Mouse (Mus musculus) mature B cell (primary cell): ENCODE measurements around the gene Gmnc.

Experiments
- in situ Hi-C: fragments of 300-500 bp; cut with MboI; formaldehyde crosslinking; loops from 2 replicates; pipeline ENCODE4 v1.14.3; 2019

The Gmnc gene

GRCm38 (mm10) chr16:26991477-26992300, at the start of gene Gmnc:
Gmnc (minus strand) TSS chr16:26991652.
- in situ Hi-C loops: no loop called here

DNA sequence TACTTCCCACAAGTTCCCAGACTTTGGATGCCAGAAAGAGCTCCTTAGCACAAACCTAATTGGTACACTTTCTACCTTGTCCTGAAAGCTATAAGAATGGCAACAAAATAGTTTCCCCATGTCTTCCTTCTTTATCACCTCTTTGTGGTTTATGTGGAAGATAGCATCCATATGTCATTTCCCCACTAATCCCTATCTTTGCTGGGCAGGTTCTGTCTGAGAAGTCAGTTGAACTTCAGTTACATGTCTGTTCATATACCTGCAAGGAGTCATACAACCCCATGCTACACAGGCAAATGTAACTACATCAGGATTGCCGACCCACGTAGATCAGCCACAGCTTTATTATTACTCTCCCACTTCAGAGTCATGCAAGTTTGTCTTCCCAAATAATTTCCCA, 35.8 kb upstream of the Gmnc start:
- in situ Hi-C loops: no loop called here

DNA sequence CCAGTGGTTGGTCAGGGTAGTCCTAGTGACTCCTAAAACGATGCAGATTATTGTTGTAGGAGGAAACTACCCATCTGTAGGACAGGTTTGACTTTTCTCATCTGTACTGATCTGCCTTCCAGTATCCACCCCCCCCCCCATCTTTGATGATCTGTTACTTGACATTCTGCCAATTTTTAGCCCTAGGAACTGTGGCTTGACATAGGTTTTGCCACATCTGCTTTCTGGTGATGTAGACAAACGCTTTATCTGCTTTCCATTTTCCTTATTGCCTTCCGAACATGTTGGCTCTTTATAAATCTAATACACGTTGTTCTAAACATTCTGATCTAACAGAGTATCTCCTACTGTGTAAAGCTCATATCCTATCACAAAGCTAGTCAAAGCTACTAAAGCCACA, 34.8 kb upstream of the Gmnc start:
- in situ Hi-C loops: no loop called here

DNA sequence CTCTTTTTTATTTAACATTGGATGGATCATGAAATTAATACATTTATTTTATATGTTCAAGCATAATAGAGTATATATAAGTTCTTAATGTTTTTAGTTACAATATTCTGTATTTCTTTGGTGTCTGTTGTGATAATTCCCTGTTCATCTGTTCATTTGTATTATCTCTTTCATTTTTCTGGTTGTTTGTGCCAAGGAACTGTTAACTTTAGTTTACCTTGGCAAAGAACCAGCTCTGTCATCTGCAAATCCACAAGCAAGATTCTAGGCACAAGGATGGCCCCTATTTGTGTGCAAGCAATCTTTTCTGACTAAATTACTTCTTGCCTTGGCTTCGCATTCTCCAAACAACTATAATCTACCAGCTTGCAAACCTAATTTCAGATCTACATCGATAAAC, 31.3 kb upstream of the Gmnc start:
- in situ Hi-C loops: no loop called here

DNA sequence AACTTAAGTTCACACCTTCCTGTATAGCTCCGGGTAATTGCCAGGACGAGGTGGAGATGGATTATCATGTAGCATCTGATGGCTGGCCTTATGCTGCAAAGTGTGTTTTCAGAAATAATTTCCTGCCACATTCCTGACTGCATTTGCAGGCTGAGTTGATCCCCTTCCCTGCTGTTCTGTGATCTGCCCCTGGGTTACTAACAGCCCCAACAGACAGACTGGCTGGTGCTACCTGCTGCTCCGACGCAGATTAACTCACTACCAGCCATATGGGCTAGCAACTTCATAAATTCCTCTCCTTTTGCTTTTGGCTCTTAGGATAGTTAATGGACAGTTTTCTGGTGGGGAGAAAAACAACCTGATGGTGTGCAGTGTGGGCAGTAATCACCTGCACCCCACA, 25.9 kb upstream of the Gmnc start:
- in situ Hi-C loops: no loop called here

GRCm38 (mm10) chr16:27002714-27003113, 11.3 kb upstream of the Gmnc start:
- in situ Hi-C loops: no loop called here

DNA sequence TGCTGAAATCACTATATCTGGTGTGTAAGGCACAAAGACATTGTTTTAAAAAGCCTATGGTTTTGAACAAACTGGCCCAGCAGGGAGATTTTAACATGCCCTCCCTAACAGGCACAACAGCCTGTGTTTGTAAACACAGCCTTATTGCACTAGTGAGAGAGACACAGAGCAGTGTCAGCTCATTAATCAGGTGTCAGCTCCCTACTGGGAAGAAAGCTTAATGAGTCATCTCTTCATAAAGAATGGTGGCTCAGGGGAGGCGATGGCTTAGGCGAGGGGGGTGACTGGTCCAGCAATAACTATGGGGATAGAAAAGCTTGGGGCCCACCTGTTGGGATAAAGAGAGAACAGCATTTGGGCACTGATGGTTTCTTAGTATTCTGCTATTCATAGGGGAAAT, 8.1 kb upstream of the Gmnc start:
- in situ Hi-C loops: no loop called here

GRCm38 (mm10) chr16:26989415-26990315, 1.8 kb downstream of the Gmnc start:
- in situ Hi-C loops: no loop called here

DNA sequence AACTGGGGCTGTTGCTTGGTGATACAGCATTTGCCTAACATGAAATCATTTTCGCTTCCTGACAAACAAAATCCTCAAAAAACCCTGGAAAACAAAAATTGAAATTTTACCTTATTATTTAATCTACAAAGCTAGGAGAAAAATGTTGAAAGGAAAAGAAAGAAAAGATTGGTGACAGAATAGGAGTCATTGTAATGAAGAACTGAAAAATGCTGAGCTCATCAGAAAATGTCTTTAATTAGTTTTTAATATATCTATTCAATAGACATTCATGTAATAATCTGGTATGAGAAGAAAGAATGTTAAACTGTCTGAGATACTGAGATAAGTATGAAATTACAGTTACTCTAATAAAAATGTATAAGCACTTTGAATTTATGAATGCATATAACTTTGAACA, 3.3 kb downstream of the Gmnc start:
- in situ Hi-C loops: no loop called here

- in situ Hi-C loops: no loop called here
Observed at GRCm38 (mm10) chr16:26985796-26986195, 5.7 kb downstream of the Gmnc start.

DNA sequence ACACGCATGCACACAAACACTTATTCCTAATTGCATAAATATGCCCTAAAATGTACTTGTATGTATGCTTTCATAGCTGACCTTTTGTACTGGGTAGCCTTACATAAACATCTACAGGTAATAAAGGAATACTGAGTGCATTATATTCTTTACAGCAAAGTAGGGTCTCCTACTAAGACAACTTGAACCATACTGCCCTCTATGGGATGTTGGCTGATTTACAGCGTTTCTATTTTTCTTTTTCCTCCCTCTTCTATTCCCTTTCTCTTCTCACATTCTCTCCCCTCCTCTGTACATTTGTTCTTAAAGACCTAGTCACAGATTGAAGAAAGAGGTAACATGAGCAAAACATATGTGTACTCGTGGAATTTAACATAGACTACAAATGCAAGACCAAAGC, 9.3 kb downstream of the Gmnc start:
- in situ Hi-C loops: no loop called here

- in situ Hi-C loops: no loop called here
Observed at GRCm38 (mm10) chr16:26967967-26968366, 23.5 kb downstream of the Gmnc start.

DNA sequence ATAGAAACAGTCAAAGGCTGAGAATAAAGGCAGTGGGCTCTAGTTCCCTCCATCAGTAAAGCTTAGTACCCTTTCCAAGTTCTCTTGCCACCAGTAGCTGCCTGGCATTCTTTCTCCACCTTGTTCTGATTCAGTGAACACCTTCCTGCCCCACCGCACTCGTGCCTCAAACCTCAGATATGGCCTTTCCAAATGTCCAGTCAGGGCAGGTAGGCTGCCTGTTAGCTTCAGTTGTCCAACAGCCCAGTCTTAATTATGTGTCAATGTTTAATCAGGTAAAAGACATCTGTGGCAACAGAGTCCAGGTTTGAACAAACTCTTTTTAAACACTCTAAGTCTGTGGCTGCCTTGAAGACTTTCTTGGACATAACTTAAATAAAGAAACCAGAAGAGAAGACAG, 24.6 kb downstream of the Gmnc start:
- in situ Hi-C loops: no loop called here

GRCm38 (mm10) chr16:26961971-26962370, 29.5 kb downstream of the Gmnc start:
- in situ Hi-C loops: no loop called here

DNA sequence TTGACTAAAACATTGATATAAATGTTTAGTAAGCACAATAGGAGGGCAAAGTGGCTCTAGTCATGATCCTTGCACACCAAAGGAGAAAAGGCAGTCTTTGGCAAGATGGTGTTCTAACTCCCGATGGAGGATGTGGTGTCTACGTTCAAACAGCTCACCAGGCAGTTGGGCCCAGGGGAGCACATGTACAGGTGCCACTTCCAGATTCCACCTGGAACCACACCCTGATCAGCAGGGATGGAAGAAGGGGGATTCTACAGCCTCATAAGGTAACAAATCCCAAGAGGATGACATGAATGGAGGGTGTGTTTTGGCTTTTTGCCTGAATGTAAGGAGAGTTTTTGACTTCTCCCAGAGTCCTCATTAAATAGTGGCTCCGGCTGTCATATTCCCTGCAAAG, 39.9 kb downstream of the Gmnc start:
- in situ Hi-C loops: no loop called here

DNA sequence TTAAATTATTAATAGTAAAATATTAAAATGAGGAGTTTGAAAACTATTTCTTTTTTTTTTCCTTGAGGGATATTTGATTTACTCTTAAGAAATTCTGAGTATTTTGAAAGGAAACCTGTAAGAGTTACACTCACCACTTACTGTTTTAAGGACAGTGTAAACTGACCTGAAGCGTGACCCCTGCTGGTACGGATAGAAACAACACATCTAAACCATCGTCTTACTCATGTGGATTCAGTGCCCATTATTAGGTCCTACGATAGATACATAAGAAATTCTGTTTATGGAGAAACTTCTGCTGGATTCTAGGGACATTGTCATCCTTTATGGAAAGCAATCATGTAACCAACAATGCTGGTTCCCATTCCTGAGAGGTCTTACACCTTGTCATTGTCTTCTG, 41.2 kb downstream of the Gmnc start:
- in situ Hi-C loops: no loop called here

DNA sequence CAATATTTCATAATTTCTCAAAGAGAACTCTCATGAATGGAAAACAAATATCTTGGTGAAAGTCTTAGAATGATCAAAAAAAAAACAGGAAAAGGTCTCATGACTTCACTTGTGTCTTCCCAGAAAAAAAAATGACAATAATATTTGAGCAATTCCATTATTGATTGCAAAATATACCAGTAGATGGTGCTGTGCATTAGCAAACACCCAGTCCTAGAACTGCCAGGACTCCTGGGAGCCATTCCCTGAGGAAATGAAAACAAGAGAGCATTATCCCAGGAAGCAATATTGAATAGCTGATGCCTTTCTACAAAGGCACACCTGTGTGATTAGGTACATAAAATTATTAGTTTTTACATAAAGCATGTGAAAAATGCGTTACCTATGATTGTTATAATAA, 87.5 kb downstream of the Gmnc start:
- in situ Hi-C loops: no loop called here

- in situ Hi-C loops: no loop called here
Observed at GRCm38 (mm10) chr16:26901471-26901870, 90.0 kb downstream of the Gmnc start.

DNA sequence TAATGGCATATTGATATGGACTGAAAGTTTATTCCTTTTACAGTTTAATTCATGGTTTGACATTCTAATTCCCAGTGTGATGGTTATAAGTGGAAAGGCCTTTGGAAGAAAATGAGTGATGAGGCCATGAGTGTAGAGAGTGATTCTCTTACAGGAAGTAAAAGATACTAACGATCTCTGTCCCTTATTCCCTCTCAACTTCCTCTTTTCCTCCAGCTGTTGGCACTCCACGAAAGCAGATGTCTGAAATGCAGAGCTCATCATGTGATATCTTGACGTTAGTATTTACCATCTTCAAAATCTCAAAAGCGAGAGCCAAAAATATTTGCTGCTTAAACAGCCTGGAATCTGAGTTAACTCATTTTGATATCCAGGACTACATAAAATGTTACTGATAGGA, 105.1 kb downstream of the Gmnc start:
- in situ Hi-C loops: no loop called here

DNA sequence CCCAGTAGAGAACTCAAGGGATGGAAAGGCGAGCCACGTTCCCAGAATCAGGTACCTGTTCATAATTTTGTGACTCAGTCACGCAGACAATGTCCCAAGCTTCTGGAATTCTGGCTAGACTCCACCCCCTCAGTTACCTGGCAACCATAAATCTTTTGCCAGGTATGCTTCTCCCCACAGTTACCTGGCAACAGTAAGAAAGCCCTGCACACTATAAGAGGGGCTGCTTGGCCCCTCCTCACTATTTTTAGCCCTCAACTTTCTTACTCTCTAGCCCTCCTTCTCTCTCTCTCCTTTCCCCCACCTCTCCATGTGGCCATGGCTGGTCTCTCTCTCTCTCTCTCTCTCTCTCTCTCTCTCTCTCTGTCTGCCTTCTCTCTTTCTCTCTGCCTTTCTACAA, 114.6 kb downstream of the Gmnc start:
- in situ Hi-C loops: no loop called here
